Mouse (Mus musculus) erythroblast, embryonic 14.5 days (primary cell): ENCODE measurements around the gene Sorbs2.

Experiments
- GATA1 ChIP-seq: IDR thresholded peaks from 2 replicates; pipeline ENCODE4 v1.6.1; 2012; ENCODE audit warnings: low read length, inconsistent platforms, mixed read lengths
- TAL1 ChIP-seq: IDR thresholded peaks from 3 replicates; pipeline ENCODE4 v1.6.1; 2012; ENCODE audit warnings: low read length, inconsistent platforms, mixed read lengths

GRCm38 (mm10) chr8:45602019-45602418, 94.4 kb downstream of the Sorbs2 start:
- no peak for TF ChIP-seq GATA1
- TF ChIP-seq TAL1 = no peak
